Mouse (Mus musculus) embryonic stem cell, embryonic (primary cell): ENCODE measurements around the gene Plcg2.

Experiments used
- CTCF ChIA-PET, 4 experiments: fragments of 300-600 bp in 2 of 4; fragments of 350-600 bp in 2 of 4; sonication (Branson Sonifier 250); formaldehyde crosslinking; loops; one replicate each; lab custom pipeline; 2022; ENCODE audit warnings: inconsistent platforms in 2 of 4; lab: Charles Lee
- POLR2A ChIA-PET, 4 experiments: fragments of 300-600 bp in 2 of 4; fragments of 350-600 bp in 2 of 4; sonication (Branson Sonifier 250); formaldehyde crosslinking; loops; one replicate each; lab custom pipeline; 2022; ENCODE audit warnings: antibody characterized with exemption in 4 of 4, inconsistent platforms in 1 of 4; lab: Charles Lee

Gene Plcg2

GRCm38 (mm10) chr8:117498179-117498914 lies at the start of gene Plcg2:
Plcg2 (plus strand) TSS chr8:117498291.
- CTCF ChIA-PET, result interaction anchor here in 1 of 4 experiments (0.7 kb wide), 1 partner anchor 56 kb away, joined by 3 read pairs; no protein-coding TSS in a partner anchor
- POLR2A ChIA-PET, result interaction anchor here in 2 of 4 experiments (1.0 to 1.3 kb wide), 2 partner anchors 9 to 17 kb away, joined by 3 to 4 read pairs; no protein-coding TSS in a partner anchor

DNA sequence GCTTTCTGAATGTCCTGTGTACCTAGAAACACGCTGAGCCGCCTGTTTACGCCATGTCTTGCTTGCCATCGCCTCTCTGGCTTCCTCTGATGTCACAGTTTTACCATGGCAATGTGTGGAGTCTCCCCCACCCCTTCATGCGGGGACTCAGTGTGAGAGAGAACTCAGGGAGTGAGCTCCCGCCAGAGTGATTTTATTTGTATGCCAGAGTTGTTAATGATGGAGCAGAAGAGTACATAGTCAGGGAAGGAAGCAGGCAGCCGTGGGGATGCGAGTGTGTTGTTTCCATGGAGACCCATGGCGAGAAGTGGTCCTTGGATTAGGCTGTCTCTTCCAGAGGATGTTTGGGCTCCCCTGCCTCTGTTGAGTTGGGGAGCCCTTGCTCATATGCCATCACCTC lies 47.0 kb upstream of the Plcg2 start:
- ChIA-PET CTCF (no interaction called here), POLR2A (no interaction called here)

DNA sequence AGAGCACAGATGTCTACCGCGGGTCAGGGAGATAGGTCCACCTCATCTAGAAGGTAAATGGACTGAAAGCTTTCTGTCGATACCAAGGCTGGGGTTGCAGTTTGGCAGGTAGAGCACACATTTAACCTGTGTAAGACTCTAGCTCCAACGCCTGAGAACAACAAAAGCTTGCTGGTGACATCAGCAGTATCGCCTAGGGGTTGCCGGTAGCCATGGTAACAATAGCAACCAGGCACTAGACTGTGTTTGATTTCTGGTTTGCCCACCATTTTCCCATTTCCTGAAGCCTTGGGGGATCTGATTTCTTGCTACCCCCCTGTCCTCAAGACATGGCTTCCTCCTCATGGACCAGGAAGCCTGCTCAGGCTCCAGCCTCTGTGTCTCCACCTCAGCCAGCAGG lies 44.1 kb upstream of the Plcg2 start:
- POLR2A ChIA-PET, result interaction anchor here in 3 of 4 experiments (0.6 to 1.4 kb wide), 3 partner anchors 9 to 435 kb away, joined by 3 to 4 read pairs (median 3); partner anchors contain the start of gene Cmip (in 1 of the 3)
- CTCF ChIA-PET, result interaction anchor here in 1 of 4 experiments (1.4 kb wide), 1 partner anchor 229 kb away, joined by 3 read pairs; no protein-coding TSS in a partner anchor

DNA sequence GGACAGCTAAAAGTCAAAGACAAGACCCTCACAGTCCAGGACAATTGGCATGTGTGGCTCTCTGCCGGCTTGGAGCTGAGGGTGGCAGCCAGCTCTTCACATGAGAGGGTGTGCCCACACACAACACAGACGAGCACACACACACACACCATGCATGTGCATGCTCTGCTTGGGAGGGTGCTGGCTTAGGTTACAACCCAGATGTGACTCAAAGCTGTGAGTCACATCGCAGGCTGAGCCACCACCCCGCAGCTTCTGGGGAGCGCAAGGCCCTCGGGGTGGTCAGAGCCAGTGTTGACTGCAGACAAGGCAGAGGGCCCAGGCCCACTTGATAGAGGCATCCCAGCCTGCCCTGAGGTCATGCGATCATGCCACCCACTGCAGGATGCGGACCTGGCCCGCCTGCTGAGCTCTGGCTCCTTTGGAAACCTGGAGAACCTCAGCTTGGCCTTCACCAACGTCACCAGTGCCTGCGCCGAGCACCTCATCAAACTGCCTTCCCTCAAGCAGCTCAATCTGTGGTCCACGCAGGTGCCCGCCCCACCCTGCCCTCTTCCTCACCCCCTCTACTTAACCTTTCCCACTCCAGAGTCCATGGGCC lies 43.5 kb upstream of the Plcg2 start:
- CTCF ChIA-PET, result interaction anchor here in 3 of 4 experiments (0.6 to 1.4 kb wide), 3 partner anchors 132 to 230 kb away, joined by 3 read pairs; no protein-coding TSS in a partner anchor
- POLR2A ChIA-PET, result interaction anchor here in 3 of 4 experiments (0.5 to 1.4 kb wide), 6 partner anchors 9 to 436 kb away, joined by 3 to 4 read pairs (median 4); partner anchors contain the start of gene Cmip (in 1 of the 3)

DNA sequence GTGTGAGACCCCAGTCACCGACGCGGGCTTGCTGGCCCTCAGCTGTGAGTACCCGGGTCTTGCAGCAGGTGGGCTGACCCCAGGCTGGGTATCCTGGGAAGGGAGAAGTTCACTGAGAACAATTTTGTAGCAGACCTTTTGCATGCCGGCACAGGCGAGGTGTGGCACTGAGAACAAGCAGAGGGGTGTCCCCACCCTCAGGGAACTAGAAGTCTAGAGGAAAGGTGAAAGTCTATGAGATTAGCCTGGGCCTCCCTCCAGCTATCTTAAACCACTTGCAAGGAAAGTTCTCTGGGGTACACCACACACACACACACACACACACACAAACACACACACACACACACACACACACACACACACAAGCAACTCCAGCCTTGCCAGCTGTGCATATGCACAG lies 42.4 kb upstream of the Plcg2 start:
- POLR2A ChIA-PET, result interaction anchor here in 1 of 4 experiments (0.7 kb wide), 1 partner anchor 128 kb away, joined by 8 read pairs; no protein-coding TSS in a partner anchor
- CTCF ChIA-PET, result interaction anchor here in 1 of 4 experiments (0.5 to 0.6 kb wide), 3 partner anchors 14 to 145 kb away, joined by 3 to 6 read pairs (median 6); no protein-coding TSS in a partner anchor

DNA sequence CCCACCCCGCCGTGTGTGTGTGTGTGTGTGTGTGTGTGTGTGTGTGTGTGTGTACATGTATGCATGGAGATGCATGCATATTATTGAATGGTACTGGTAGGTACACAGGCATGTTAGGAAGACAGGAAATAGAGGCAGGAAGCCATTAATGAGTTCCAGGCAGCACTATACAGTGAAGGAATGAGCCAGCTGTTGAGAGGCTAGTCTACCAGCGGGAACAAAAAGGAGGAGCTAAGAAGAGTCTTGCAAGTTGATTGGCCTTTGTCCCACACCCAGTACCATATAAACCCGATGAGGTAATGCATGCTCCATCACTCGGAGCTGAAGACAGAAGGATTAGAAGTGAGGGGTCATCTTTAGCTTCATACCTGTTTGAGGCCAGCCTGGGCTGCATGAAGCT lies 39.7 kb upstream of the Plcg2 start:
- POLR2A ChIA-PET, result interaction anchor here in 3 of 4 experiments (0.7 to 1.0 kb wide), 5 partner anchors 9 to 241 kb away, joined by 3 to 6 read pairs (median 3); no protein-coding TSS in a partner anchor
- CTCF ChIA-PET, result interaction anchor here (0.6 to 2.5 kb wide), 9 partner anchors 12 to 717 kb away, joined by 3 to 11 read pairs (median 3); no protein-coding TSS in a partner anchor

GRCm38 (mm10) chr8:117462701-117463284 lies 35.3 kb upstream of the Plcg2 start:
- CTCF ChIA-PET, result interaction anchor here in 3 of 4 experiments (0.6 to 2.9 kb wide), 10 partner anchors 8 to 1974 kb away, joined by 3 to 14 read pairs (median 6); no protein-coding TSS in a partner anchor
- POLR2A ChIA-PET, result interaction anchor here in 2 of 4 experiments (0.6 to 1.6 kb wide), 7 partner anchors 8 to 384 kb away, joined by 3 to 4 read pairs (median 3); no protein-coding TSS in a partner anchor

DNA sequence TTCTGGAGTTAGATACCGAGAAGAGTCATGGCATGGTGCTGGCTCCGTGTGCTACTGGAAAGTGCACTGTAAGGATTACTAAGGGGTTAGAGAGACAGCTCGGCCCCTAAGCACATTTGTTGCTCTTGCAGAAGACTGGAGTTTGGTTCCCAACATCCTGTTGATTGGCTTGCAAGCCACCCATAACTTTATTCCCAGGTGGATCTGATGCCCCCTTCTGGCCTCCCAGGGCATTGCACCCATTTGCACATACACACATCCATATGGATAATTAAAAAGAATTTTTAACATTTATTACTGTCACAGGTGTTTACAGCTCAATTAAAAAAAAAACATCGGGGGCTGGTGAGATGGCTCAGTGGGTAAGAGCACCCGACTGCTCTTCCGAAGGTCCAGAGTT lies 33.6 kb upstream of the Plcg2 start:
- CTCF ChIA-PET, result interaction anchor here in 2 of 4 experiments (0.6 to 2.9 kb wide), 3 partner anchors 80 to 240 kb away, joined by 3 to 14 read pairs (median 3); no protein-coding TSS in a partner anchor
- POLR2A ChIA-PET, result interaction anchor here in 1 of 4 experiments (1.3 kb wide), 1 partner anchor 147 kb away, joined by 3 read pairs; no protein-coding TSS in a partner anchor

DNA sequence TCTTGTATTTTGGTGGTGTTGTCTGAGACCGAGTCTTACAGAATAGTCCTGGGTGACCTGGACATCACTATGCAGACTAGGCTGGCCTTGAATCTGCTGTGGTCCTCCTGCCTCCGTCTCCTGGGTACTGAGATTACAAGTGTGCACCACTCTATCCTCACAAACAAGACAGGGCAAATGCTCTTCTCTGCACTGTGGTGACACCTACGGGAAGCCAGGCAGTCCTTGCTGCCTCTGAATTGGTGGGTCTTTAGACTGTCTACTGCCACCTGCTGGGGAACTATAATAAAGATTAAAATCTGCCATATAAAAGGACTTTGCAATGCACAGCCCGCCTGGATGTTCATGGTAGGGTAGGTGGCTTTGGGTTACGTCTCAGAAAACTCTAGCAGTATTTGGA lies 32.8 kb upstream of the Plcg2 start:
- CTCF ChIA-PET, result interaction anchor here in 1 of 4 experiments (1.9 kb wide), 1 partner anchor 241 kb away, joined by 8 read pairs; no protein-coding TSS in a partner anchor
- POLR2A ChIA-PET, result interaction anchor here in 2 of 4 experiments (0.6 to 1.3 kb wide), 2 partner anchors 148 to 207 kb away, joined by 3 read pairs; no protein-coding TSS in a partner anchor

DNA sequence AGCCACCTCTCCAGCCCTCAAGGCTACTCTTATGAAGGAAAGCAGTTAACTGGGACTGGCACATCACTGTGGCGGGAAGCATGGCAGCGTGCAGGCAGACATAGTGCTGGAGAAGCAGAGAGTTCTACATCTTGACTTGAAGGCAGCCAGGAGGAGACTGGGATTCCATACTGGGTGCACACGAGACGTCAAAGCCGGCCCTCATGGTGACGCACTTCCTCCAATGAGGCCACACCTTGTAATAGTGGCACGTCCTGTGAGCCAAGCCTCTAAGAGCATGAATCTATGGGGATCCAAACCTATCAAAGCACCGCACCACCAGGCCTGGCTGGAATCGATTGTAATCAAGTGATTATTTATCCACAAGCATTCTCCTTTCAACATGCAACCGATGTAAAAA lies 30.6 kb upstream of the Plcg2 start:
- ChIA-PET POLR2A (no interaction called here), CTCF (no interaction called here)

DNA sequence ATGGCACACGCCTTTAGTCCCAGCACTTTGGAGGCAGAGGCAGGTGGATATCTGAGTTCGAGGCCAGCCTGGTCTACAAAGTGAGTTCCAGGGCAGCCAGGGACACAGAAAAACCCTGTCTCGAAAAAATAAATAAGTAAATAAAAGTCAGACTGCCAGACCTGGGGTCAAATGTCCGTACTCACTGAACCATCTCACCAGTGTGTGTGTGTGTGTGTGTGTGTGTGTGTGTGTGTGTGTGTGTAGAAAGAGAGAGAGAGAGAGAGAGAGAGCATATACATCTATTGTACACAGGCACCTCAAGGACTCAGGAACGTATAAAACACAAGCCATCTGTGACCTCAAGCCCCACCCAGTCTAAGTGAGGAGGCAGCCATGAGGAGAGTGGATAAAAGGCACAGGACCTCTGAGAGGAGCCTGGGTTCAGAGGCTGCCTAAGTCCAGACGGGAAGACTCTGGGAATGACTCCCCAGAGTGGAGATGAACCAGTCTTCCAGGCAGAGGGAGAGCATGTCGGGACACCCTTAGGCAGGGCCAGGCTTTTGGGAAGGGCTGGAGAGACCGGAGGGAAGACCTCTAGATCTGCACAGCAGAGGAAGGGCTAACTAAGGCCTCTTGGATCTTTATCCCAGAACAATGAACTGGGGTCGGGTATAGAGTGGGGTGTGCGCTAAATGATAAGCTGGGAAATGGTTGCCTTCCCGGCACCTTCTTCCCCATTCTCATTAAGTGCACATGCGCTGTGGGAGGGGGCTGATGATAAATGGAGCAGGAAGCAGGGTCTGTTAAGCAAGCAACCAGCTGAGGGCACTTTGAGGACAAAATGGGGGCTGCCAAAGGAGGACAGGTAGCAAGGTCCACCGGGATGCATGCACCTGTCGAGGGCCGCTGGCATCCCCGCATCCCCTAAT lies 28.4 kb upstream of the Plcg2 start:
- ChIA-PET POLR2A (interaction anchor here in 3 of 4 experiments (0.6 to 1.6 kb wide), 9 partner anchors 11 to 486 kb away, joined by 3 to 5 read pairs (median 4); partner anchors contain the start of genes Cmip (in 1 of the 3) and Gan (in 1 of the 3)), CTCF (interaction anchor here (0.6 to 2.4 kb wide), 28 partner anchors 7 to 491 kb away, joined by 3 to 27 read pairs (median 3); partner anchors contain the start of gene 1700030J22Rik (in 1 of the 4))

GRCm38 (mm10) chr8:117470342-117470781 lies 27.7 kb upstream of the Plcg2 start:
- CTCF ChIA-PET, result interaction anchor here (0.5 to 2.4 kb wide), 37 partner anchors 8 to 994 kb away, joined by 3 to 27 read pairs (median 3); partner anchors contain the start of gene 1700030J22Rik (in 1 of the 4)
- POLR2A ChIA-PET, result interaction anchor here in 3 of 4 experiments (0.6 to 1.7 kb wide), 8 partner anchors 12 to 331 kb away, joined by 3 to 4 read pairs (median 4); partner anchors contain the start of gene Gan (in 1 of the 3)

- CTCF ChIA-PET, result interaction anchor here (0.6 to 2.4 kb wide), 36 partner anchors 8 to 434 kb away, joined by 3 to 27 read pairs (median 4); no protein-coding TSS in a partner anchor
- POLR2A ChIA-PET, result interaction anchor here in 1 of 4 experiments (0.7 to 1.7 kb wide), 7 partner anchors 10 to 421 kb away, joined by 3 to 4 read pairs (median 3); no protein-coding TSS in a partner anchor
Observed at GRCm38 (mm10) chr8:117471174-117471573, 26.9 kb upstream of the Plcg2 start.

- ChIA-PET POLR2A (interaction anchor here in 2 of 4 experiments (0.6 to 1.7 kb wide), 9 partner anchors 10 to 422 kb away, joined by 3 to 7 read pairs (median 4); no protein-coding TSS in a partner anchor), CTCF (interaction anchor here (0.6 to 2.4 kb wide), 31 partner anchors 9 to 983 kb away, joined by 3 to 27 read pairs (median 4); partner anchors contain the start of gene 1700030J22Rik (in 1 of the 4))
Observed at GRCm38 (mm10) chr8:117471655-117472054, 26.4 kb upstream of the Plcg2 start.

DNA sequence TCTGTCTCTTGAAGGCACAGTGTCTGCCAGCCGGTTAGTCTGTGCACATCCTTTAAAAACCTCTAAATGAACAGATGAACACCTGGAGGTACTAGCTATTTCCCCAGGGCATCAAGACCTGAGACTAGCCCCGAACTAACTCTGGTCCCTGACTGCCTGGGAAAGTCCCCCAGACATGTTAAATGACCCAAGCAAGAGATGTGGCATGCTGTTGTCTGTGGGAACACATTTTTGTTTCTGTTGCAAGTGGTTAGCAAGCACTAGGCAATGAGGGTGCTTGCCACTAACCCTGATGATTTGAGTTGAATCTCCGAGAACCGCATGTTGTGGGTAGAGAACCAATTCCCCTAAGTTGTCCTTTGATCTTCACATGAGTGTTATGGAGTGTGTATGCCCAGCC lies 25.8 kb upstream of the Plcg2 start:
- ChIA-PET POLR2A (interaction anchor here in 2 of 4 experiments (0.6 to 1.4 kb wide), 6 partner anchors 11 to 422 kb away, joined by 3 to 7 read pairs (median 4); no protein-coding TSS in a partner anchor), CTCF (interaction anchor here (0.5 to 2.4 kb wide), 13 partner anchors 10 to 983 kb away, joined by 3 to 11 read pairs (median 3); partner anchors contain the start of gene 1700030J22Rik (in 1 of the 4))

- CTCF ChIA-PET, result no interaction called here
- POLR2A ChIA-PET, result no interaction called here
Observed at GRCm38 (mm10) chr8:117474944-117475343, 23.1 kb upstream of the Plcg2 start.
